Mouse (Mus musculus): ENCODE data around the gene Rps26. TPM values are rescaled to one million over a fixed set of nuclear protein-coding genes. Genes with fewer than 3 reads are reported as not detected.

Gene Rps26
- polyA plus RNA-seq, 1 experiment from 2014 or later = 615 TPM

DNA sequence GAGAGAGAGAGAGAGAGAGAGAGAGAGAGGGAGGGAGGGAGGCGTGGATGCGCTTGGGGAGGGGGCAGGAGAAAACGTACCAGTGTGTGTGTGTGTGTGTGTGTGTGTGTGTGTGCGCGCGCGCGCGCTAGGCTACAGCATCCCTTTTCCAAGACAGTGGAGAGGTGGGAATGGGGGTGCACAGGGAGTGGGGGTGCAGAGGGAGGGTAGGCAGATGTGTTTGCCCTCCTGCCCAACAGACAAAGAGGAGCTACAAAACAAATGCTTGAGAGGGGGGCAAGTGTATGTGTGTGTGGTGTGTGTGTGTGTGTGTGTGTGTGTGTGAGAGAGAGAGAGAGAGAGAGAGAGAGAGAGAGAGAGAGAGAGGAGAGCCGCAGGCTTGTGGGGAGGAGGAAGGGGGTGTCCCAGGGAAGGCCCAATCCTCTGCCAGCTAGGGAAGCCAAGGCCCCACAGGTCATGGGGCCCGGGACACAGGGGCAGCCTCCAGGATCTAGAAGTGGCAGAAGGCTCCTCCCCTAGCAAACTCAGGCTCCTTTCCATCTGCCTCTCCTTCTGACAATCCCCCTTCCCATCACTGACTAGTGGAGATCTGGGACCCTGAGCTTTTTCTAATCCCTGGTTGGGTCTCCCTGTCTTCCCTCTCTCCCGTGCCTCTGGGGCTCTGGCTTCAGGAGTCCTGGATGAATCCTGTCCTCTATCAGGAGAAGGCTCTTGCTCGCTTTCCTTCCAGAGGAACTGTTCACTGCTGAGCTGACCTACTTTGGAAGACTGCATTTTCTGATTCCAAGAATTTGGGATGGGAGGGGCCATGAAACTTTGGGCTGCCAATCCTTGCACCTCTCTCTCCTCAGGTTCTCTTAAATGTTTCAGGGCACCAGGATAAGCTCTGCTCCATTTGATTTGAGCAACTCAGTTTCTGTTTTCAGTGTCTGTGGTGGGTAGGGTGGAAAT lies 19.9 kb upstream of the Rps26 start:
- no peaks in the 10 kb centered on the region for H3K27me3 ChIP-seq (ENCODE audit: control insufficient read depth, insufficient read depth, low read length)
- WGBS = 6% methylated on average over 10 of the region's 13 CpGs
- H3K36me3 ChIP-seq (ENCODE audit: control insufficient read depth, insufficient read depth, low read length) = no peaks in the 10 kb centered on the region
- no peaks in the 10 kb centered on the region for H3K9me3 ChIP-seq (ENCODE audit: control insufficient read depth, low read length)
- no peak overlapping the region for H3K27ac ChIP-seq (ENCODE audit: low read depth, low read length)
- H3K9ac ChIP-seq (ENCODE audit: low read depth, low read length) = peak overlapping the region; percentile 42
- H3K4me2 ChIP-seq (replicated peaks; ENCODE audit: low read depth, low read length) = peak overlapping the region; percentile 79
- DNase-seq (ENCODE audit: low spot score) (peak; percentile 66), ATAC-seq (ENCODE audit: low FRiP score) (peak; percentile 74)
- no peaks in the 10 kb centered on the region for H3K4me1 ChIP-seq (replicated peaks; ENCODE audit: control insufficient read depth, insufficient read depth, low read length)
- H3K4me3 ChIP-seq (ENCODE audit: low read depth, low read length) = peak overlapping the region; percentile 44

- ATAC-seq (ENCODE audit: low FRiP score) (peak; percentile 84), DNase-seq (ENCODE audit: low spot score) (peak; percentile 62)
- Histone ChIP-seq H3K9ac (ENCODE audit: low read depth, low read length) (peak within 1 kb of the TSS; percentile 74), H3K9me3 (ENCODE audit: control insufficient read depth, low read length) (no peaks in the 10 kb centered on the region), H3K4me3 (ENCODE audit: low read depth, low read length) (peak within 1 kb of the TSS; percentile 44), H3K4me2 (replicated peaks; ENCODE audit: low read depth, low read length) (peak within 1 kb of the TSS; percentile 79), H3K27ac (ENCODE audit: low read depth, low read length) (peak within 1 kb of the TSS; percentile 70), H3K36me3 (ENCODE audit: control insufficient read depth, insufficient read depth, low read length) (0 out of 2 replicates have a peak, but pooled peaks cover 2% of the 10 kb centered on the region), H3K4me1 (replicated peaks; ENCODE audit: control insufficient read depth, insufficient read depth, low read length) (no peaks in the 10 kb centered on the region), H3K27me3 (ENCODE audit: control insufficient read depth, insufficient read depth, low read length) (no peaks in the 10 kb centered on the region)
- WGBS = 3% methylated on average over 32 of the region's 36 CpGs
Observed at GRCm38 (mm10) chr10:128645111-128646011, 18.8 kb upstream of the Rps26 start, which contains the start of gene Ikzf4. Gene Ikzf4, minus strand, starts transcription at chr10:128645991.

- Histone ChIP-seq H3K9me3 (ENCODE audit: control insufficient read depth, low read length) (no peaks in the 10 kb centered on the region), H3K4me2 (replicated peaks; ENCODE audit: low read depth, low read length) (no peak overlapping the region), H3K27me3 (ENCODE audit: control insufficient read depth, insufficient read depth, low read length) (no peaks in the 10 kb centered on the region), H3K36me3 (ENCODE audit: control insufficient read depth, insufficient read depth, low read length) (0 out of 2 replicates have a peak, but pooled peaks cover 2% of the 10 kb centered on the region), H3K4me1 (replicated peaks; ENCODE audit: control insufficient read depth, insufficient read depth, low read length) (no peaks in the 10 kb centered on the region), H3K27ac (ENCODE audit: low read depth, low read length) (no peak overlapping the region), H3K4me3 (ENCODE audit: low read depth, low read length) (no peak overlapping the region), H3K9ac (ENCODE audit: low read depth, low read length) (no peak overlapping the region)
- no peak for DNase-seq (ENCODE audit: low spot score)
- no peak for ATAC-seq (ENCODE audit: low FRiP score)
- 88% methylated on average over 6 of the region's 6 CpGs for WGBS
Observed at GRCm38 (mm10) chr10:128642749-128643148, 16.2 kb upstream of the Rps26 start.

DNA sequence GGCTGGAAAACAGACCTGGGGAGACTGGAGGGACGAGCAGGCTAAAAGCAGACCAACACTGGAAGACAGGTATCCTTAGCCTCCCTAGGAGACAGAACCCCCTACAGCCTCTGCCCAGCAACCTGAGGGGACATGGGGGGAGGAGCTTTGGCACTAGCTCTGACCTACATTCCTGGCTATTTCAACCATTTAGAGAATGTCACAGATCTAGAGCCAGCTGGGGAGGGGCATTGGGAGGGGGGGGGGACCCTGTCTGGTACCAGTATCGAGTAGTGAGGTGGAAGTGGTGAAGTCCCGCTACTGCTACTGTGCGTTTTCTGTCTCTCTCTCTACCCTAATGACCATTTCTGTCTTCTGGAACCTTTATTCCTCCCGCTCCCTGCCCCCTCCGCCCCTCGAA lies 15.3 kb upstream of the Rps26 start:
- WGBS = 93% methylated on average over 7 of the region's 7 CpGs
- Histone ChIP-seq H3K4me3 (ENCODE audit: low read depth, low read length) (no peak overlapping the region), H3K27me3 (ENCODE audit: control insufficient read depth, insufficient read depth, low read length) (no peaks in the 10 kb centered on the region), H3K36me3 (ENCODE audit: control insufficient read depth, insufficient read depth, low read length) (0 out of 2 replicates have a peak, but pooled peaks cover 2% of the 10 kb centered on the region), H3K9me3 (ENCODE audit: control insufficient read depth, low read length) (no peaks in the 10 kb centered on the region), H3K4me1 (replicated peaks; ENCODE audit: control insufficient read depth, insufficient read depth, low read length) (no peaks in the 10 kb centered on the region), H3K27ac (ENCODE audit: low read depth, low read length) (no peak overlapping the region), H3K4me2 (replicated peaks; ENCODE audit: low read depth, low read length) (no peak overlapping the region), H3K9ac (ENCODE audit: low read depth, low read length) (no peak overlapping the region)
- ATAC-seq (ENCODE audit: low FRiP score) (no peak), DNase-seq (ENCODE audit: low spot score) (no peak)

GRCm38 (mm10) chr10:128640891-128641290 lies 14.3 kb upstream of the Rps26 start:
- Histone ChIP-seq H3K4me3 (ENCODE audit: low read depth, low read length) (no peak overlapping the region), H3K9ac (ENCODE audit: low read depth, low read length) (no peak overlapping the region), H3K36me3 (ENCODE audit: control insufficient read depth, insufficient read depth, low read length) (0 out of 2 replicates have a peak, but pooled peaks cover 2% of the 10 kb centered on the region), H3K4me2 (replicated peaks; ENCODE audit: low read depth, low read length) (no peak overlapping the region), H3K27ac (ENCODE audit: low read depth, low read length) (no peak overlapping the region), H3K27me3 (ENCODE audit: control insufficient read depth, insufficient read depth, low read length) (no peaks in the 10 kb centered on the region), H3K9me3 (ENCODE audit: control insufficient read depth, low read length) (no peaks in the 10 kb centered on the region), H3K4me1 (replicated peaks; ENCODE audit: control insufficient read depth, insufficient read depth, low read length) (no peaks in the 10 kb centered on the region)
- DNase-seq (ENCODE audit: low spot score) (no peak), ATAC-seq (ENCODE audit: low FRiP score) (no peak)
- WGBS = 93% methylated on average over 15 of the region's 15 CpGs

- no peak for ATAC-seq (ENCODE audit: low FRiP score)
- Histone ChIP-seq H3K4me3 (ENCODE audit: low read depth, low read length) (no peak overlapping the region), H3K27ac (ENCODE audit: low read depth, low read length) (no peak overlapping the region), H3K27me3 (ENCODE audit: control insufficient read depth, insufficient read depth, low read length) (no peaks in the 10 kb centered on the region), H3K4me2 (replicated peaks; ENCODE audit: low read depth, low read length) (no peak overlapping the region), H3K9me3 (ENCODE audit: control insufficient read depth, low read length) (no peaks in the 10 kb centered on the region), H3K9ac (ENCODE audit: low read depth, low read length) (no peak overlapping the region), H3K4me1 (replicated peaks; ENCODE audit: control insufficient read depth, insufficient read depth, low read length) (no peaks in the 10 kb centered on the region), H3K36me3 (ENCODE audit: control insufficient read depth, insufficient read depth, low read length) (0 out of 2 replicates have a peak, but pooled peaks cover 2% of the 10 kb centered on the region)
- 86% methylated on average over 14 of the region's 14 CpGs for WGBS
- no peak for DNase-seq (ENCODE audit: low spot score)
Observed at GRCm38 (mm10) chr10:128639999-128640398, 13.5 kb upstream of the Rps26 start.

DNA sequence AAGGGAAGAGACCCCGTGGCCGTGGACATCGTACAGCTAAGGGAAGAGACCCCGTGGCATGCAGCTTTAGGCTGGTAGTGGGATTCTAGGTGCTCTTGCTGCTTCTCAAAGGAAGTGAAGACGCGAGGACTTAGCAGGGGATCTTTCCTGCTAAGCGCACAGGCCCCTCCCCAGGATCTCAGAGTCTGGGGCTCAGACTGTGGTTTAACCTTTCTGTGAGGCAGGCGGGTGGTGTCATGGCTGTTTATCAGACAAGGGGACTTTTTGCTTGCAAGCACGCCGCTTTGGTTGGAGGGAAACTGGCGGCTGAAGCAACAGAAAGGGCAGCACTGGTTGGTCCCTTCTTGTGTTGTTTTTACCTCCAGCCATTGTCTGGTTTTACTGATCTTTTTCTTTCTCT lies 10.5 kb upstream of the Rps26 start:
- peak; percentile 46 for DNase-seq (ENCODE audit: low spot score)

DNA sequence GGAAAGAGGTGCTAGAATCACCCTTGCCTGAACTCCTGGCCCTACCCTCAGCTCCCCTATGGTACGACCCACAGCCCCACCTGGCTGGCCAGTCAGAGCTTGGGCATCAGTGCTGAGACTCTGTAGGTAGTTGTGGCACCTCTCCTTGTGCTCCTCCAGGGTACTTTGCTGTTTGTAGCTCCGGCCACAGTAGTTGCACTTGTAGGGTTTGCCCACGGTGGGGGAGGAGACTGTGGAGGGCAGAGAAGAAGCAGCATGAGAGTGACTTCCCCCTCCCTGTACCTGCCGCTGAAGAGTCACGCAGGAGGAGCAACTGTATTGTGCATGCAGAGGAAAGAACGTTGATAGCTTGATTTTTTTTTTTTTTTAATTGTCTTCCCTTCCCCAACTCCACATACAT lies 10.0 kb upstream of the Rps26 start:
- no peaks in the 10 kb centered on the region for H3K9me3 ChIP-seq (ENCODE audit: control insufficient read depth, low read length)
- 45% methylated on average over 6 of the region's 6 CpGs for WGBS

More for the DNA sequence above, 10.5 kb upstream of the Rps26 start:
- ATAC-seq (ENCODE audit: low FRiP score) = 0 out of 2 replicates have a peak, but pooled peaks have one; percentile 27
- no peak overlapping the region for H3K4me3 ChIP-seq (ENCODE audit: low read depth, low read length)
- H3K9ac ChIP-seq (ENCODE audit: low read depth, low read length) = peak overlapping the region; percentile 36; the same call in 1 of the 2 replicates
- H3K9me3 ChIP-seq (ENCODE audit: control insufficient read depth, low read length) = no peaks in the 10 kb centered on the region
- 13% methylated on average over 11 of the region's 11 CpGs for WGBS
- no peaks in the 10 kb centered on the region for H3K27me3 ChIP-seq (ENCODE audit: control insufficient read depth, insufficient read depth, low read length)
- no peak overlapping the region for H3K27ac ChIP-seq (ENCODE audit: low read depth, low read length)
- H3K4me2 ChIP-seq (replicated peaks; ENCODE audit: low read depth, low read length) = no peak overlapping the region; the same call in 1 of the 2 replicates
- H3K36me3 ChIP-seq (ENCODE audit: control insufficient read depth, insufficient read depth, low read length) = peaks cover 10% of the 10 kb centered on the region; the same call in 1 of the 2 replicates
- H3K4me1 ChIP-seq (replicated peaks; ENCODE audit: control insufficient read depth, insufficient read depth, low read length) = no peaks in the 10 kb centered on the region

More for the DNA sequence above, 10.0 kb upstream of the Rps26 start:
- H3K4me2 ChIP-seq (replicated peaks; ENCODE audit: low read depth, low read length) = no peak overlapping the region
- no peak overlapping the region for H3K4me3 ChIP-seq (ENCODE audit: low read depth, low read length)
- DNase-seq (ENCODE audit: low spot score) = no peak
- H3K27me3 ChIP-seq (ENCODE audit: control insufficient read depth, insufficient read depth, low read length) = no peaks in the 10 kb centered on the region
- H3K4me1 ChIP-seq (replicated peaks; ENCODE audit: control insufficient read depth, insufficient read depth, low read length) = no peaks in the 10 kb centered on the region
- H3K36me3 ChIP-seq (ENCODE audit: control insufficient read depth, insufficient read depth, low read length) = peaks cover 10% of the 10 kb centered on the region; the same call in 1 of the 2 replicates
- no peak overlapping the region for H3K9ac ChIP-seq (ENCODE audit: low read depth, low read length)
- no peak overlapping the region for H3K27ac ChIP-seq (ENCODE audit: low read depth, low read length)
- no peak for ATAC-seq (ENCODE audit: low FRiP score)

Data from hindbrain, embryonic 11.5 days (tissue).